ENCODE assay signal across 16 mouse cellular contexts in the genomic region with DNA sequence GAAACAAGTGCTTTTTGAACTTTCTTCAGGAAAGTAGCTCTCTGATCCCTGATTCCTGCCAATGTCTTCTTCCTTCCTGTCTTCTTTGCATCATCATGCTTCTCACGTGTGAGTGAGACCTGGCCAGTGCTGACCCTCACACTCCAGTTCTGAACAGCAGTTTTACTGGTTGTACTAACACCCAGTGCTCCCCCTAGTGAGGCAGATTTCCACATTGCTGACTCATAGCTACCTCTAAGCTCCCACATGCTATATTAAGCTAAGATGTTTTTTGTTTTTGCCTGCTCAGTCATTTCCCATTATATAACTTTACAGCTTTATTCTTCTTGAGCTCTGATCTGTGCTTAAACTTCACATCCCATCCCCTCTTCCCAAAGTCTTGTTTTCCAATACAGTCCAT. TPM values are rescaled to one million over a fixed set of nuclear protein-coding genes. Genes with fewer than 3 reads are reported as not detected.
DNase-seq lines count a peak whose midpoint lies in the region; ATAC-seq and TF ChIP-seq lines count a peak whose summit lies in the region.
"Had no signal": no experiment of that assay in that cellular context is flagged by ENCODE, and none has a peak within 500 bp of the region (broad histone marks: within the 10 kb centered on the region; RNA-seq: fewer than 3 reads in every experiment).

No protein-coding gene starts in this region.

- peaks cover 42% of the 10 kb centered on the region for H3K36me3 ChIP-seq in midbrain, postnatal 0 days (ENCODE audit: insufficient read depth, low read length)
- H3K36me3 ChIP-seq in midbrain, embryonic 15.5 days (replicated peaks): peaks cover 47% of the 10 kb centered on the region; the same call in 1 of the 2 replicates

- H3K4me1 ChIP-seq in midbrain, postnatal 0 days (ENCODE audit: insufficient read depth, low read length): no peaks in the 10 kb centered on the region
- H3K4me1 ChIP-seq in midbrain, embryonic 15.5 days: peaks cover 2% of the 10 kb centered on the region; the same call in 1 of the 2 replicates
- H3K4me1 ChIP-seq in cortical plate, adult 2 months (ENCODE audit: control insufficient read depth, insufficient read depth, low read length): peaks cover 6% of the 10 kb centered on the region
- H3K4me1 ChIP-seq: limb, embryonic 12.5 days; midbrain, embryonic 10.5 days; stomach, embryonic 15.5 days had no signal

- DNase-seq in layer of hippocampus, adult 18-20 months (ENCODE audit: low spot score in 2 of 2): peak; percentile 22 to 64
- DNase-seq in layer of hippocampus, postnatal 14 days (ENCODE audit: low spot score in 2 of 2): no peak
- no peak for DNase-seq in midbrain, postnatal 0 days (ENCODE audit: low spot score)
- no peak for DNase-seq in retina, postnatal 1 day
- DNase-seq in cerebellum, postnatal 25 days: no peak
- DNase-seq: cerebellum, adult 2 months; forebrain, postnatal 0 days; kidney, adult 2 months had no signal

- H3K9me3 ChIP-seq in midbrain, postnatal 0 days (ENCODE audit: low read length): no peaks in the 10 kb centered on the region
- no peaks in the 10 kb centered on the region for H3K9me3 ChIP-seq in midbrain, embryonic 15.5 days
- H3K9me3 ChIP-seq: limb, embryonic 12.5 days; lung, embryonic 15.5 days; midbrain, embryonic 10.5 days; stomach, embryonic 15.5 days had no signal

- no peak overlapping the region for H3K4me3 ChIP-seq in midbrain, postnatal 0 days (ENCODE audit: low read depth, low read length)
- H3K4me3 ChIP-seq in midbrain, embryonic 15.5 days: no peak overlapping the region
- H3K4me3 ChIP-seq in cortical plate, adult 2 months (ENCODE audit: insufficient read depth, low read length): no peak overlapping the region
- H3K4me3 ChIP-seq: limb, embryonic 12.5 days; lung, embryonic 15.5 days; midbrain, embryonic 10.5 days; myocyte; stomach, embryonic 15.5 days had no signal

- no peak for ATAC-seq in midbrain, postnatal 0 days (ENCODE audit: low FRiP score)
- ATAC-seq in midbrain, embryonic 15.5 days (replicated peaks): no peak
- ATAC-seq: forebrain, postnatal 0 days; hindbrain, embryonic 16.5 days had no signal

- no peak overlapping the region for H3K4me2 ChIP-seq in midbrain, postnatal 0 days (ENCODE audit: low read depth, low read length, poor library complexity, severe bottlenecking)
- no peak overlapping the region for H3K4me2 ChIP-seq in midbrain, embryonic 15.5 days
- H3K4me2 ChIP-seq: limb, embryonic 12.5 days; lung, embryonic 15.5 days; stomach, embryonic 15.5 days had no signal

- WGBS in midbrain, postnatal 0 days: 56% methylated on average over 1 of the region's 1 CpGs
- 79% methylated on average over 1 of the region's 1 CpGs for WGBS in midbrain, embryonic 15.5 days

- no peak overlapping the region for H3K27ac ChIP-seq in midbrain, postnatal 0 days (ENCODE audit: low read depth, low read length)
- H3K27ac ChIP-seq in midbrain, embryonic 15.5 days: no peak overlapping the region
- H3K27ac ChIP-seq in cortical plate, adult 2 months (ENCODE audit: insufficient read depth, low read length): peak overlapping the region; percentile 78; the same call in 1 of the 2 replicates
- H3K27ac ChIP-seq: limb, embryonic 12.5 days; lung, embryonic 15.5 days; midbrain, embryonic 10.5 days; stomach, embryonic 15.5 days had no signal

- TF ChIP-seq CTCF in midbrain, postnatal 0 days (IDR thresholded peaks at IDR 0.05): 0 out of 2 replicates have a peak, but pooled peaks have one; percentile 3
- peak; percentile 14; the same call in 1 of the 2 replicates for TF ChIP-seq CTCF in cortical plate, adult 2 months (IDR thresholded peaks at IDR 0.05; ENCODE audit: extremely low read depth, insufficient read depth, low read length)

- no peak for TF ChIP-seq POLR2A in cortical plate, adult 2 months (IDR thresholded peaks at IDR 0.05; ENCODE audit: extremely low read depth, insufficient read depth, low read length)

- H3K27me3 ChIP-seq in midbrain, postnatal 0 days (ENCODE audit: insufficient read depth, low read length): no peaks in the 10 kb centered on the region
- H3K27me3 ChIP-seq in midbrain, embryonic 15.5 days (replicated peaks): no peaks in the 10 kb centered on the region
- H3K27me3 ChIP-seq: limb, embryonic 12.5 days; lung, embryonic 15.5 days; stomach, embryonic 15.5 days had no signal

- no peak overlapping the region for H3K9ac ChIP-seq in midbrain, postnatal 0 days (replicated peaks; ENCODE audit: low read length, poor library complexity, severe bottlenecking)
- H3K9ac ChIP-seq in midbrain, embryonic 15.5 days: no peak overlapping the region
- H3K9ac ChIP-seq: forebrain, postnatal 0 days; limb, embryonic 12.5 days; lung, embryonic 15.5 days; stomach, embryonic 15.5 days had no signal

RNA-seq across cellular contexts. Expression of a gene that starts 7.4 kb away (rescaled TPM):
- 10 to 100 TPM; 87.9 to 92.5 TPM for total RNA-seq in layer of hippocampus, adult 18-20 months (2021)
- total RNA-seq in layer of hippocampus, postnatal 14 days (2021): 10 to 100 TPM; 83.2 to 84.5 TPM
- total RNA-seq in midbrain, postnatal 0 days (2014; rRNA removed): 89.1 and 101 TPM in 2 replicates
- polyA plus RNA-seq in midbrain, postnatal 0 days (2015; fragmentation: Nextera tagmentation; extraction: Ambion mirVana): 168 and 169 TPM in 2 replicates
- 130 and 131 TPM in 2 replicates for polyA plus RNA-seq in midbrain, embryonic 15.5 days (2015; fragmentation: Nextera tagmentation; extraction: Ambion mirVana)
- 112 and 117 TPM in 2 replicates for polyA plus RNA-seq in cortical plate, adult 2 months (2012; rRNA removed)

RNA-seq across cellular contexts. Expression of a gene that starts 9.3 kb away (rescaled TPM):
- 100 to 1,000 TPM; 426 to 434 TPM for total RNA-seq in layer of hippocampus, adult 18-20 months (2021)
- 100 to 1,000 TPM; 584 to 591 TPM for total RNA-seq in layer of hippocampus, postnatal 14 days (2021)
- 800 and 923 TPM in 2 replicates for total RNA-seq in midbrain, postnatal 0 days (2014; rRNA removed)
- polyA plus RNA-seq in midbrain, postnatal 0 days (2015; fragmentation: Nextera tagmentation; extraction: Ambion mirVana): 1,645 and 1,681 TPM in 2 replicates
- 1,207 and 1,280 TPM in 2 replicates for polyA plus RNA-seq in midbrain, embryonic 15.5 days (2015; fragmentation: Nextera tagmentation; extraction: Ambion mirVana)
- 738 and 747 TPM in 2 replicates for polyA plus RNA-seq in cortical plate, adult 2 months (2012; rRNA removed)

RNA-seq across cellular contexts. Expression of a gene that starts 21.1 kb away (rescaled TPM):
- 1 to 10 TPM; 1.3 to 1.5 TPM for total RNA-seq in layer of hippocampus, adult 18-20 months (2021)
- 1 to 10 TPM; 1.4 TPM for total RNA-seq in layer of hippocampus, postnatal 14 days (2021)
- 0.66 and 1.1 TPM in 2 replicates for total RNA-seq in midbrain, postnatal 0 days (2014; rRNA removed)
- polyA plus RNA-seq in midbrain, postnatal 0 days (2015; fragmentation: Nextera tagmentation; extraction: Ambion mirVana): 0.26 and 0.56 TPM in 2 replicates
- polyA plus RNA-seq in midbrain, embryonic 15.5 days (2015; fragmentation: Nextera tagmentation; extraction: Ambion mirVana): 0.67 and 1.0 TPM in 2 replicates
- 1.5 and 1.7 TPM in 2 replicates for polyA plus RNA-seq in cortical plate, adult 2 months (2012; rRNA removed)
- polyA plus RNA-seq: myocyte had no signal

RNA-seq across cellular contexts. Expression of a gene that starts 32.4 kb away (rescaled TPM):
- total RNA-seq in layer of hippocampus, adult 18-20 months (2021): 10 to 100 TPM; 14.4 to 16.8 TPM
- 10 to 100 TPM; 14.3 to 17.9 TPM for total RNA-seq in layer of hippocampus, postnatal 14 days (2021)
- total RNA-seq in midbrain, postnatal 0 days (2014; rRNA removed): 21.4 and 21.6 TPM in 2 replicates
- polyA plus RNA-seq in midbrain, postnatal 0 days (2015; fragmentation: Nextera tagmentation; extraction: Ambion mirVana): 17.7 and 18.2 TPM in 2 replicates
- 8.1 and 9.7 TPM in 2 replicates for polyA plus RNA-seq in midbrain, embryonic 15.5 days (2015; fragmentation: Nextera tagmentation; extraction: Ambion mirVana)
- 8.1 and 8.2 TPM in 2 replicates for polyA plus RNA-seq in cortical plate, adult 2 months (2012; rRNA removed)

Comparison
In these comparisons a context has a peak if more than half of its experiments do, and no peak if none do; other contexts are left out.
1. DNase-seq: peak in layer of hippocampus, adult 18-20 months (2 of 2); none in layer of hippocampus, postnatal 14 days (0 of 2), midbrain, postnatal 0 days (single experiment), retina, postnatal 1 day (single experiment) and cerebellum, postnatal 25 days (0 of 2).